Mouse (Mus musculus) stomach, embryonic 15.5 days (tissue): Measurements from ENCODE around the gene Ier2. TPM values are rescaled to one million over a fixed set of nuclear protein-coding genes. Genes with fewer than 3 reads are reported as not detected.

Experiments used
- polyA plus RNA-seq: library from polyadenylated mRNA; unstranded; fragments of >200 nt; fragmentation: Nextera tagmentation; extraction: Ambion mirVana; gene quantifications from 2 replicates; pipeline ENCODE4 v1.2.1, GENCODE M21; 2015

Gene Ier2
- polyA plus RNA-seq, 1 experiment from 2014 or later = 86.4 TPM

Other genes starting within 250 kb of the Ier2 start
- gene Trmt1, start 23.5 kb upstream of the Ier2 start, polyA plus RNA-seq = 56.2 and 63.9 TPM in 2 replicates
- gene Nacc1, start 25.0 kb upstream of the Ier2 start, polyA plus RNA-seq = 15.8 and 17.4 TPM in 2 replicates
- 7.1 and 9.7 TPM in 2 replicates for gene Lyl1, start 38.6 kb upstream of the Ier2 start, polyA plus RNA-seq
- 3.5 and 4.1 TPM in 2 replicates for gene G430095P16Rik, start 60.2 kb upstream of the Ier2 start, polyA plus RNA-seq
- 28.7 and 29.3 TPM in 2 replicates for gene Nfix, start 137.5 kb upstream of the Ier2 start, polyA plus RNA-seq
- gene Dand5, start 160.0 kb upstream of the Ier2 start, polyA plus RNA-seq = 6.3 and 6.9 TPM in 2 replicates
- gene Gadd45gip1, start 168.7 kb upstream of the Ier2 start, polyA plus RNA-seq = 52.7 and 54.5 TPM in 2 replicates
- 115 and 130 TPM in 2 replicates for gene Rad23a, start 177.8 kb upstream of the Ier2 start, polyA plus RNA-seq
- 938 and 1,051 TPM in 2 replicates for gene Calr, start 184.1 kb upstream of the Ier2 start, polyA plus RNA-seq
- 89.5 and 90.1 TPM in 2 replicates for gene Farsa, start 194.1 kb upstream of the Ier2 start, polyA plus RNA-seq
- gene Syce2, start 209.3 kb upstream of the Ier2 start, polyA plus RNA-seq = 56.1 and 63.7 TPM in 2 replicates
- gene Gcdh, start 231.1 kb upstream of the Ier2 start, polyA plus RNA-seq = 42.6 and 45.9 TPM in 2 replicates
- gene Klf1, start 239.1 kb upstream of the Ier2 start, polyA plus RNA-seq = 14.8 and 39.3 TPM in 2 replicates
- 12.3 and 14.2 TPM in 2 replicates for gene Dnase2a, start 245.7 kb upstream of the Ier2 start, polyA plus RNA-seq